Mouse (Mus musculus) left cerebral cortex, adult 2 months (tissue): ENCODE data around the gene Rgmb. TPM values are rescaled to one million over a fixed set of nuclear protein-coding genes. Genes with fewer than 3 reads are reported as not detected.
A peak's percentile ranks its signal among the peaks of the same experiment; 100 is the strongest.

Experiments
- DNase-seq, 2 experiments: peaks; one replicate each; pipeline ENCODE4 v3.0.0; 2021 to 2022; ENCODE audit warnings: low spot score in 2 of 2, mixed read lengths in 1 of 2; ENCODE audit errors: extremely low spot score in 1 of 2
- H3K27ac ChIP-seq: fragments of 200-600 bp; 2 replicates; pipeline ENCODE4 v1.8.1; 2022
- H3K4me3 ChIP-seq: fragments of 200-600 bp; 2 replicates; pipeline ENCODE4 v1.8.1; 2022
- CTCF ChIP-seq: fragments of 200-600 bp; IDR thresholded peaks from 2 replicates; pipeline ENCODE4 v1.8.1; 2022; ENCODE audit warnings: antibody characterized with exemption, mild to moderate bottlenecking, moderate library complexity
- intact Hi-C: fragments of 180-260 bp; cut with DNase I; formaldehyde crosslinking; loops from one replicate; pipeline ENCODE4 v1.15.1; 2025
- total RNA-seq, 2 experiments: library from RNA; stranded (reverse); gene quantifications; 2 replicates each; pipeline ENCODE4 v1.2.3; 2021

The Rgmb gene
- total RNA-seq, 2 experiments from 2014 or later, result 71.0 to 75.1 TPM

DNA sequence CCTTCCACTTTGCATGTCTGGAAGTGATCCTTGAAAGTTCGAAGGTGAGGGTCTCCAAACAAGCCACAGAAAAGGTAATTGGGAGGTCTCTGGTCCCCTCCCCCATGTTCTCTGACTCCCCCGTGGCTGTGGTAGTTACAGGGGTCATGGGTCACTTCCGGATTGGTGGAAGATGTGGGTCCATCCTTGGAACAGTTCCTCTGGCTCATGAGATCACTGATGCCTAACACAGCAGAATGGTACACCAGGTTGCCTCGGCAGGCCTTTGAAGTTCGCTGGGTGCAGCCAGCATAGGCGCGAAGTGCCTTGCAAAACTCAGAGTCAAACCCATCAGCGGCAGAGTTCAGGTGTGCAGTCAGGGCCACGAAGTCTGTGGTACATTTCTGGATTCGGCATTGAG lies 10.1 kb downstream of the Rgmb start:
- intact Hi-C loops, result no loop called here
- no peak for TF ChIP-seq CTCF
- H3K4me3 ChIP-seq, result no peak overlapping the region
- no peak overlapping the region for H3K27ac ChIP-seq
- DNase-seq, result no peak

DNA sequence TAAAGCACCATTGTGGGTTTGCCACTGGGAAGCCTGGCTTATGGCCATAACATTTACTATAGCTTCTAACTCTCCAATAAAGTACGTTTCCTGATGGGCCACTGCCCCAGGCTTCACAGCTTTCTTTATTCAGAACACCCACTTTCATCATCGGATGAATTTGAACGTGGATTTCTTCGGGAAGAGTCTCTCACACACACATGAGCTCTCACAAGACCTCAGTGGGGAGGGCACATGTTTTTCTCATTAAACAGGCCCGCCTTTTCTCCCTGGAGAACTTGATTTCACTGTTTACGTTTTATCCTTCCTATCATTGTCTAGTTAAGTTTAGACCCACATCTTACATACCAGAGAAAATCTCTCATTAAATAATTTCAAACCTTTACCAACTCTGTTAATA lies 10.7 kb downstream of the Rgmb start:
- intact Hi-C loops, result no loop called here
- TF ChIP-seq CTCF, result no peak

DNA sequence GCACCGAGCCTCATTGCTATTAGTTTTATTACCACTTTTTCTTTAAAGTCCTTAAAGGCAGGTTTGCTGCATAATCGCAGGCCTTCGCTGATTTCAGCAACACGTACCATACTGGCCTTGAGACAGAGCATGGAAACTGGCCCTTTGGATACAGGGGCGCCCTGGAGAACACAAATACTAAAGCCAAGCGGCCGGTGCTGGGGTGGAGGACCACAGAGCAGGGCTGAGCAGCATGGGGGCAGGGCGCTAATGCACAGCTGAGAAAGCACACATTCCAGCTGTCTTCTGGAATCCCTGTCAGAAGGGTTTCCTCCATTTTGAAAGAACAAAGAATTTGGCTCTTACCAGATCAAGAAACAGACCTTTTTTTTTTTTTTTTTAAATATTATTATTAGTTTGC lies 12.5 kb downstream of the Rgmb start:
- intact Hi-C loops, result no loop called here
- H3K27ac ChIP-seq, result no peak overlapping the region
- TF ChIP-seq CTCF, result no peak
- no peak for DNase-seq
- H3K4me3 ChIP-seq, result no peak overlapping the region

More for the DNA sequence above, 10.7 kb downstream of the Rgmb start:
- Histone ChIP-seq H3K4me3 (no peak overlapping the region), H3K27ac (no peak overlapping the region)
- DNase-seq, result no peak

DNA sequence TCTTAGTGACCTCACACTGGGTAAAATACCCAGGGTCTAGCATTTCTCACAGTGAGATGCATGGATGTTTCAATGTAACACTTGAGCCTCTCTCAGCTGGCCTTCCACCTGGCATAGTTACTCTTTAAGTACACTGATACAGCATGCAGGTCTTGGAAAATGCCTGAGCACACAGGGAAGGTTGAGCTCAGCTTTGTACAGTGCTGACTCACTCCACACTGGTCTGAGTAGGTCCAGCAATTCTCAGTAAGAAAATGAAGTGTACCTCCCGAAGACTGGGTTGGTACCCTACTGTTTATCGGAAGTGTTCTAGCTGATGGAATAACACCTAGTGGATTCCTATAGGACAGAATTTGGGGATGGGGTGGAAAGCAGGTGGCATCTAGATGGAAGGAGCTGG lies 13.2 kb downstream of the Rgmb start:
- intact Hi-C loops, result no loop called here
- H3K4me3 ChIP-seq, result no peak overlapping the region
- TF ChIP-seq CTCF, result no peak

DNA sequence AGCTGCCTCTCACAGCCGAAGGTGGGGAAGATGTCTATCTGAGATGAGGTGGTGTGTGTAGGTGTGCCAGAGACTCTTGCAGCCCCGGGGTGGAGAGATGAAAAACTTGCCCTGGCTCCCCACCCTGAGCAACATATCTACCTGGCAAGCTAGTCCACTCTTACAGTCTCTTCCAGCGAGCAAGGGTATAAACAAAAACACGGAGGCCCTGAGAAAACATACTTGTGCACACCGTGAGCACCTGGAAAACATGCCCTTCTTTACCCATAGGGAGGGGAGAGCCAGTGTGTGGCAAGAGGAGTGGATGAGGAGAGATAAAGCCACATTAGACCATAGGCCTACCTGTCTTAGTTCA lies 13.8 kb downstream of the Rgmb start:
- TF ChIP-seq CTCF, result no peak
- no peak overlapping the region for H3K4me3 ChIP-seq
- no peak for DNase-seq
- no peak overlapping the region for H3K27ac ChIP-seq
- intact Hi-C loops, result no loop called here

More for the DNA sequence above, 13.2 kb downstream of the Rgmb start:
- no peak overlapping the region for H3K27ac ChIP-seq
- no peak for DNase-seq

DNA sequence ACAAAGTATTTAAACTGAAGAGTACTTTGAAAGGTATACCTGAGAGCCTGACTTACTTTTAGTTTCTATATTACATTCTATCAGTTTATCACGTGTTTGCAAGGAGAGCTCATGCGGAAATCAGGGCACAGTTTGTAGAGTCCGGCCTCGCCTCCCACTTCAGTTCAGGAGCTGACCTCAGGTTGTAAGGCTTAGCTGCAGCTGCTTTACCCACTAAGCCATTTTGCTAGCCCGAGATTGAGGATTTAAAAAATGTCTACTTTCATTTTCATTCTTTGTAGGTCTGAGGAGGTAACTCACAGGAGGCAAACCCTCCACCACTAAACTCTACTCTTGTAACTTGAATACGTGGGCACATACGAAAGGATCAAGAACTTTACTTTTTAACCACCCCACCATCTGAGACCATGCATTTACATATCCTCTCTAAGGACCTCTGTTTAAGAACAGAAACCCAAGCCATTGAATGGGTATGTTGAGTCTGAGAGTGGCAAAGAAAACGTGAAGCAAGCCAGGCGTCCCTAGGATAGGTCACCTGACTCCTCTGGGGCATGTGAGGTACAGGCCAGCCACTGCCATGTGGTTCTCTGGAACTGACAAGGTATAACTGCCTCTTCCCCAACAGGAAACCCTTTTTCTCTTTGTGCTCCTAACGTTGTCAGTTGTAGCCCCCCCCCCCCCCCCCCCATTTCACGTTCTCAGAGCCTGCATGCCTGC lies 14.3 kb downstream of the Rgmb start:
- Histone ChIP-seq H3K27ac (no peak overlapping the region), H3K4me3 (no peak overlapping the region)
- intact Hi-C loops, result no loop called here
- no peak for TF ChIP-seq CTCF
- no peak for DNase-seq

DNA sequence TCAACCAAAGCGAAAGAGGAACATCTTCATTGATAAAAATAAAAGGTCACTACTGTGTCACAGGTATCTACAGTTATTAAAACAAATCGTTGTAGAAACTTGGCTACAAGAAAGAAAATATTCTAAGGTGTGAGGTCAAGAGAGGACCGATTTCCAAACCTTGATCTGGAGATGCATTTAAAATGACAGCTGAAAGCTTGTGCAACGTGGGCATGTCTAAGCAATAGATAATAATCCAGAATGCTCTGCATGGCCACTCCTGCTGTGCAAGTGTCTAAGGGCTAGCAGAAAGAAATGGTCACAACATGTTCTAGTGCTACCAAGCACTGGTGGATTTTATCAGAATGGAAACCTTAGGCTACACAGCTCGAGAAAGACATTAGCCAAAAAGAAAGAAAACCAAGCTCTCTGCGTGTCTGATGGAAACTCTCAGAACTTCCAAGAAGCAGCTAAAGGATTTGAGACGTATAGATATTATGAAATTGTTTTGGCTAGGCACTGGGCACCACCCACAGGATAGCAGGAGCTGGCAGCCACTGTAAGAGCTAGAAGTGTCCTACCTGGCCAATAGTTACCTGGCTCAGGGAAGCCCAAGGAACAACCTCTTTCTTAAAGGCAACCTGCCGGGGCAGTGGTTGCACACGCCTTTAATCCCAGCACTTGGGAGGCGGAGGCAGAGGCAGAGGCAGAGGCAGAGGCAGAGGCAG lies 15.4 kb downstream of the Rgmb start:
- TF ChIP-seq CTCF, result no peak
- DNase-seq, result no peak
- intact Hi-C loops, result no loop called here
- Histone ChIP-seq H3K27ac (no peak overlapping the region), H3K4me3 (no peak overlapping the region)

DNA sequence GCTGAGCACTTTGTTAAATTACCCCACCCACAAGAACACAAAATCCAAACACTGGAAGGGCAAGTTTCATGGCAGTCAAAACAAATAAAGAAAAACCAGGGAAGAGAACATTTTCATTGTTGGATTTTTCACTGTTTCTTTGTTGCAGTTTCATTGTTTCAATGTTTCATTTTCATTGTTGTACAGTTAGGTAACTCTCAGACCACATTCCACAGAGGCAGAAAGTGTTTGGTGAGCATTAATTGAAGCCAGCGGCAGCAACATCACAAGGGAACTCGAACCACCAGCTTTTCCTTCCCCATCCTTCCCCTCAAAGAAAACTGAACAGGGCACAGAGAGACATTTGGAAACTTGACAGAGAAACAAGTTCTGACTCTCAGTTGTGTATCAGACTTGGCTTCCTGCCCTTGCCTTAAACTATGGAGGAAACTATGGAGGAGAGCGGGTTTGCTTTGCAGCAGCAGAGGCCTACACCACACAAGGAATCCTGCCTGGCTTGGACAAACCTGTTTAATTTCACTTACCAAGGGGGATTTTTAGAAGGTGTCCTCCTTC lies 17.1 kb downstream of the Rgmb start:
- no peak for TF ChIP-seq CTCF
- Histone ChIP-seq H3K4me3 (no peak overlapping the region), H3K27ac (no peak overlapping the region; the same call in 1 of the 2 replicates)
- intact Hi-C loops, result no loop called here
- no peak for DNase-seq

DNA sequence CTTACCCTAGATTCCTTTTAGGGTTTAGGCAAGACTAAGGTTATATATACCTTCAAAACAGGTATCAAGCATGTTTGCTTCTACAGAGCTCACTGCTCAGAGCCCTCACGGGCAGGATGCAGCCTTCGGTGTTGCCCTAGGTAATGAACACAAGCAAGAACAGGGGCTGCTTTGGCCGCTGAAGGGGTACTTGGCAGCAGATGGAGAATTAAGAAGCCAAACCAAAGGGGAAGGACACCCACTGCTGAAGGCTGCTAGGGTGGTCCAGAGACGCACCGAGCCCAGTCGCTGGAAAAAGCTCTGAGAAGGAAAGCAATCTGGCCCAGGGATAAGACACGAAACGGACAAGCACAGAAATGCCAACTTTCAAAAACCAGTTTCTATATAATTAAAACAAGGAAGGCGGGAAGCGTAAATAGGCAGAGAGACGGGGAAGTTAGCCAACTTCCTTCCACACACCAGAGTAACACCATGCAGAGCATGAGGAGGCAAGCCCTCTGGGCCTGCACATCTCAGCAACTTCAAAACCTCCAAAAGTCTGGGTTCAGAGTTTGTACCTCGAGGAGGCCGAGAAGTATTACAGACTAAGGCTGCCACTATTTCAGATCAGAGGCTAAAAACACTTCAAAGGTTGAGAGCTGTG lies 18.6 kb downstream of the Rgmb start:
- intact Hi-C loops, result no loop called here

DNA sequence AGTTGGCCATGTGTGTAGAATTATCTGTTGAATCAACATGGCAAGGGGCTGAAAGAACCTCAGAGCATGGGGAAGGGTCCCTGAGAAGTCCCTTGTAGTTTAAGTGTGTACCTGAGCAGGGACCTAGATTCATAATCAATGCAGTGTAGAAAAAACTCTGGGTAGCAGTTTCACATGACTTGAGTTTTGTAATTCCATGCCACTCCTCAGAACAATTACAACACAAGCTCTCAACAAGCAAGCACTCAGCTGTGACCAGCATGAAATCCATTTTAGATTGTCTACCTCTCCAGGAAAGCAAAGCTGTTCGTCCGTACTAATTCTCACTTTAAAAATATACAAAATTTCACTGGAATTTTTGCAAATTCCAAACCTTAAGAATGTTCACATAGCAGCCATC lies 20.9 kb downstream of the Rgmb start:
- TF ChIP-seq CTCF, result no peak
- no peak overlapping the region for H3K4me3 ChIP-seq
- no peak for DNase-seq
- H3K27ac ChIP-seq, result no peak overlapping the region
- intact Hi-C loops, result loop anchor here (5.0 kb wide), 1 partner anchor 1092 kb away; no protein-coding TSS in a partner anchor

More for the DNA sequence above, 18.6 kb downstream of the Rgmb start:
- Histone ChIP-seq H3K4me3 (no peak overlapping the region), H3K27ac (0 out of 2 replicates have a peak overlapping the region, but pooled peaks have one; percentile 18)
- no peak for TF ChIP-seq CTCF
- DNase-seq, result no peak

DNA sequence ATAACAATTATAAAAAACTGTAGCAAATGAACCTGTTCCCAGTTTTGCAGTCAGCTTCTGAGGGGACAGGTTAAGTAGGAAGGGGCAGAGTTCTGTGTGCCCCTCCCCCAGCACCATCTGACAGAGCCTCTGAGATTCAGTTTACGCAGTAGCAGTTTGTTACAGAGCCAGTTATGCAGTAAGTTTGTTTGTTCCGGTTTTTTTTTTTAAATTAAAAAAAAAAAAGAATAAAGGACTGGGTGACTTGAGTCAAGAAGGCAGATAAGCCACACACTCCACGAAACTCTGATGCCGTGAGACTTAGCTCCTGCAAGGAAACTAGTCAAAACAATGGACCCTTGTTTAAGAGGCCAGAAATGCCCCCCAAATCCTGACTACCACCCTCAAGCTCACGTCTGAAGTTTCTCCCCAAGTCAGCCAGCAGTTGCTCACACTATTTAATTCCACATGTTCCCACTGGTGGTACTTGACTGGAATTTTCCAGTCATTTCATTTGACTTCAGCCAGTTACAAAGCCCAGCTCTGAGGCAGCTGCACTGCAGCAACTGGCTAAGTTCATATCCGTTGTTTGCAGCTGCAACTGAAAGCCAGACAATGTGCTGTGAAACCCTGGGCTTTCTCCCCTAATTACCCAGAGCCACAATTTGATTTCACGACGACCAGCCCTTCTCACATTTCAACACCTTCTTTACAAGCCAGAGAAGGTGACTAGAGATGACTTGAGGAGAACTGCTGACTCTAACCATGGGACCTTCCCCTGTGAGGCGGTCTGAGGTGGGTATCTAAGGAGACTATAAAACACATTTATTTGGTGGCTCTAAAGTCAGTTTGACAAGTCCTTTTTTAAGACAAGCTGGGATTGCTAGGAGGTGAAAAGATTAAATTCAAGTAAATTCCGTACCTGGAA lies 22.1 kb downstream of the Rgmb start:
- no peak for TF ChIP-seq CTCF
- no peak for DNase-seq
- Histone ChIP-seq H3K27ac (no peak overlapping the region), H3K4me3 (no peak overlapping the region)
- intact Hi-C loops, result loop anchor here (5.0 kb wide), 1 partner anchor 1094 kb away; no protein-coding TSS in a partner anchor
